Mouse (Mus musculus): ENCODE data around the gene Krt16. TPM values are rescaled to one million over a fixed set of nuclear protein-coding genes. Genes with fewer than 3 reads are reported as not detected.
"Not testable (repeated sequence)": the region's sequence is repeated elsewhere in the genome, so short reads cannot be mapped to it uniquely, and the experiment has no call there.

Gene Krt16
- polyA plus RNA-seq, 1 experiment from 2014 or later: not detected

DNA sequence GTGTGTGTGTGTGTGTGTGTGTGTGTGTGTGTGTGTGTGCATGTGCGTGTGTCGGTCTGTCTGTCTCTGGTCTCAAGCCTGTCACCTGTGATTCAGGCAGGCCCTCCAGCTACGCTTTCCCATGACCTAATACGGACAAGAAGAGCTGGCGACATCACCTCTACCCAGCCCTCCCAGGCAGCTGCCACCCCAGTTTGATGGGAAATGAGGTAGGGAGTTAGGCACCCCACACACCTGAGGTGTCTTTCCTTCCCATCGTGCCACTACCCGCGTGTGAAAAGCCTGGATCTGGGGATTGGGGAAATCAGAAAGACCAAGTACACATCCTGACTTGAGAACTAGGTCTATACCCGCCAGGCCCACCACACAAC is 12.5 kb upstream of the Krt16 start:
- DNase-seq (ENCODE audit: low spot score): no peak
- no peak for ATAC-seq (ENCODE audit: low FRiP score)
- Histone ChIP-seq H3K9ac (ENCODE audit: low read depth, low read length) (no peak overlapping the region), H3K4me1 (replicated peaks; ENCODE audit: control insufficient read depth, insufficient read depth, low read length) (no peaks in the 10 kb centered on the region), H3K36me3 (ENCODE audit: control insufficient read depth, insufficient read depth, low read length) (no peaks in the 10 kb centered on the region), H3K27me3 (ENCODE audit: control insufficient read depth, insufficient read depth, low read length) (no peaks in the 10 kb centered on the region), H3K4me3 (ENCODE audit: low read depth, low read length) (no peak overlapping the region), H3K27ac (ENCODE audit: low read depth, low read length) (no peak overlapping the region), H3K9me3 (ENCODE audit: control insufficient read depth, low read length) (no peaks in the 10 kb centered on the region), H3K4me2 (replicated peaks; ENCODE audit: low read depth, low read length) (no peak overlapping the region)
- 80% methylated on average over 9 of the region's 9 CpGs for WGBS

DNA sequence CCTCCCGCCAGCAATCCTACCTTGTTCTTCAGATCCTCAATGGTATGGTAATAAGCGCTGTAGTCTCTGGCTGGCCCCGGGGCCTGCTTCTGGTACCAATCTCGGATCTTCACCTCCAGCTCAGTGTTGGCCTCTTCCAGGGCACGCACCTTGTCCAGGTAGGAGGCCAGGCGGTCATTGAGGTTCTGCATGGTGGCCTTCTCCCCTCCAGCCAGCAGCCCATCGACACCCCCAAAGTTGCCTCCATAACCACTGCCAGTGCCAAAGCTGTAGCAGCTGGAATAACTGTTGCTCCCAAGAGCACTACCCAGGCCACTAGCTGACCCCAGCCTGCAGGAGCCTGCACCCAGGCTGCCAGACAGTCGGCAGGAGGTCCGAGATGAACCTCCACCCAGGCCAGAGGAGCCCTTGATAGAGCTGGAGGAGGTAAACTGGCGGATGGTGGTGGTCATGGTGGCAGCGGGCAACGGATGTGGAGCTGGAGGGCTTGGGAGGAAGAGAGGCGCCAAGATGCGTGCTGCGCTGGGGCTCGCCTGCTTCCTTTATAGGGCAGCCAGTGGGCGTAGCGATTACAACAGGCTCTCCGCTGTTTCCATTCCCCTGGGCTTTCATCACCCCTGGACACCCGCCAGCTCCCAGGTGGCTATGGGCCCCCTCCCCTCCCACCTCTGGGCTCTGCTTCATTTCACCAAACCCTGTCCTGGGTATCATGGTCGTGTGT is 12.0 kb upstream of the Krt16 start, which contains the start of gene Krt17:
Gene Krt17 (minus strand): TSS at position 516 of the 721 bp plus-strand sequence.
- no peaks in the 10 kb centered on the region for H3K27me3 ChIP-seq (ENCODE audit: control insufficient read depth, insufficient read depth, low read length)
- DNase-seq (ENCODE audit: low spot score) (no peak), ATAC-seq (ENCODE audit: low FRiP score) (no peak)
- no peaks in the 10 kb centered on the region for H3K9me3 ChIP-seq (ENCODE audit: control insufficient read depth, low read length)
- H3K4me3 ChIP-seq (ENCODE audit: low read depth, low read length): no peak within 1 kb of the TSS
- H3K9ac ChIP-seq (ENCODE audit: low read depth, low read length): no peak within 1 kb of the TSS
- H3K4me1 ChIP-seq (replicated peaks; ENCODE audit: control insufficient read depth, insufficient read depth, low read length): no peaks in the 10 kb centered on the region
- 74% methylated on average over 21 of the region's 21 CpGs for WGBS
- H3K36me3 ChIP-seq (ENCODE audit: control insufficient read depth, insufficient read depth, low read length): no peaks in the 10 kb centered on the region
- H3K27ac ChIP-seq (ENCODE audit: low read depth, low read length): no peak within 1 kb of the TSS
- no peak within 1 kb of the TSS for H3K4me2 ChIP-seq (replicated peaks; ENCODE audit: low read depth, low read length)

DNA sequence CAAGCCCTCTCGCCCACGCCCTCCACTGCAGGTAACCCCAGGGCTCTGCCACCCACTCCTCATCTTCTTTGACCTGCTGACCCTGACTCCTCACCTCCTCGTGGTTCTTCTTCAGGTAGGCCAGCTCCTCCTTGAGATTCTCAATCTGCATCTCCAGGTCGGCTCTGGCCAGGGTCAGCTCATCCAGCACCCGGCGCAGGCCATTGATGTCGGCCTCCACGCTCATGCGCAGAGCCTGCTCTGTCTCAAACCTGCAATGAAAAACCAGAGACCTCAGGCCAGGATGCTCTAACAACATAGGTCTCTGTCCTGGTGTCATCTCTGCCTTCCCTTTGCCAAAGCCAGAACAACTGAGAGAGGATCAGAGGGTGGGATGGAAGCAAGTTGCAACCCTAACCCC is 10.4 kb upstream of the Krt16 start:
- Histone ChIP-seq H3K36me3 (ENCODE audit: control insufficient read depth, insufficient read depth, low read length) (no peaks in the 10 kb centered on the region), H3K4me3 (ENCODE audit: low read depth, low read length) (no peak overlapping the region), H3K27me3 (ENCODE audit: control insufficient read depth, insufficient read depth, low read length) (no peaks in the 10 kb centered on the region), H3K9me3 (ENCODE audit: control insufficient read depth, low read length) (no peaks in the 10 kb centered on the region), H3K4me2 (replicated peaks; ENCODE audit: low read depth, low read length) (no peak overlapping the region), H3K27ac (ENCODE audit: low read depth, low read length) (no peak overlapping the region), H3K9ac (ENCODE audit: low read depth, low read length) (no peak overlapping the region), H3K4me1 (replicated peaks; ENCODE audit: control insufficient read depth, insufficient read depth, low read length) (no peaks in the 10 kb centered on the region)
- 86% methylated on average over 9 of the region's 9 CpGs for WGBS
- ATAC-seq (ENCODE audit: low FRiP score): no peak
- no peak for DNase-seq (ENCODE audit: low spot score)

DNA sequence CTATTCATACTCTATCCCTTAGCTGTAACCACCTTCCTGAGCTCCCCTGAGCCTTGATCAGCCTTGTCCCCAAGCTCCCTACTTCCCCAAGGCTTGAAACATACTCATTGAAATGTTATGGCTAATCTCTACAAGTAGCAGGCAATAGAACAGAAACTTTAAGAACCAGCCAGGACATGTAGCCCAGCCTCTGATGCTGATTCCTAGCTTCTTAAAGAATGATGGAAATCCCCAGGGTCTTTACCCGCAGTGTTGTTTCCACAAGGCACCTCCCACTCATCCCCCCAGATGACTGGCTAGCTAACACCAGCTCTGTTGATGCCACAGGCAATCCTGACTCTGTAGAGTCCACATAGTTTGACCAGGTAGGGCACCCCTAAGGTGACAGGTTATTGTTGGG is 9.3 kb upstream of the Krt16 start:
- H3K9me3 ChIP-seq (ENCODE audit: control insufficient read depth, low read length): no peaks in the 10 kb centered on the region
- H3K9ac ChIP-seq (ENCODE audit: low read depth, low read length): no peak overlapping the region
- H3K4me1 ChIP-seq (replicated peaks; ENCODE audit: control insufficient read depth, insufficient read depth, low read length): no peaks in the 10 kb centered on the region
- 83% methylated on average over 1 of the region's 1 CpGs for WGBS
- DNase-seq (ENCODE audit: low spot score): no peak
- H3K4me2 ChIP-seq (replicated peaks; ENCODE audit: low read depth, low read length): no peak overlapping the region
- no peak for ATAC-seq (ENCODE audit: low FRiP score)
- H3K27me3 ChIP-seq (ENCODE audit: control insufficient read depth, insufficient read depth, low read length): no peaks in the 10 kb centered on the region
- no peak overlapping the region for H3K27ac ChIP-seq (ENCODE audit: low read depth, low read length)
- H3K36me3 ChIP-seq (ENCODE audit: control insufficient read depth, insufficient read depth, low read length): no peaks in the 10 kb centered on the region
- H3K4me3 ChIP-seq (ENCODE audit: low read depth, low read length): no peak overlapping the region

DNA sequence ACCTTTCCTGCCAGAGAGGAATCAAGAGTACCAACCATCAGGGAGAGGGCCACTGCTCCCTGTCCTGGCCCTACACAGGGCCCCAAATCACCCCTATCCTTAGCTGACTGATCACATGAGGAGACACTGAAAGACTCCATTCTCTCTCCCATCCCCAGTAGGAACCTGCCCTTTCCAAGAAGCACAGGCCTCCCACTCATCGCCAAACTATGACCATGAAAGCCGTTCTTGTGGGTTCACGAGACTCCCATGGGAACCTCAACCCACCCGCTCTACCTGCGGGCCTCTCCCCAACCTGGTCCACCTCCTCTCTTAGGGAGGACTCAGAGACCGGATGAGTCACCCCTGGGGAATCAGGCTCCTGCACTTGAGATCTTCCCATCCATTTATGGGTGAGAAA is 6.8 kb upstream of the Krt16 start:
- Histone ChIP-seq H3K9ac (ENCODE audit: low read depth, low read length) (no peak overlapping the region), H3K4me2 (replicated peaks; ENCODE audit: low read depth, low read length) (no peak overlapping the region), H3K4me3 (ENCODE audit: low read depth, low read length) (no peak overlapping the region), H3K36me3 (ENCODE audit: control insufficient read depth, insufficient read depth, low read length) (no peaks in the 10 kb centered on the region), H3K27me3 (ENCODE audit: control insufficient read depth, insufficient read depth, low read length) (no peaks in the 10 kb centered on the region), H3K27ac (ENCODE audit: low read depth, low read length) (no peak overlapping the region), H3K9me3 (ENCODE audit: control insufficient read depth, low read length) (no peaks in the 10 kb centered on the region), H3K4me1 (replicated peaks; ENCODE audit: control insufficient read depth, insufficient read depth, low read length) (no peaks in the 10 kb centered on the region)
- DNase-seq (ENCODE audit: low spot score): no peak
- ATAC-seq (ENCODE audit: low FRiP score): no peak
- 88% methylated on average over 6 of the region's 6 CpGs for WGBS

DNA sequence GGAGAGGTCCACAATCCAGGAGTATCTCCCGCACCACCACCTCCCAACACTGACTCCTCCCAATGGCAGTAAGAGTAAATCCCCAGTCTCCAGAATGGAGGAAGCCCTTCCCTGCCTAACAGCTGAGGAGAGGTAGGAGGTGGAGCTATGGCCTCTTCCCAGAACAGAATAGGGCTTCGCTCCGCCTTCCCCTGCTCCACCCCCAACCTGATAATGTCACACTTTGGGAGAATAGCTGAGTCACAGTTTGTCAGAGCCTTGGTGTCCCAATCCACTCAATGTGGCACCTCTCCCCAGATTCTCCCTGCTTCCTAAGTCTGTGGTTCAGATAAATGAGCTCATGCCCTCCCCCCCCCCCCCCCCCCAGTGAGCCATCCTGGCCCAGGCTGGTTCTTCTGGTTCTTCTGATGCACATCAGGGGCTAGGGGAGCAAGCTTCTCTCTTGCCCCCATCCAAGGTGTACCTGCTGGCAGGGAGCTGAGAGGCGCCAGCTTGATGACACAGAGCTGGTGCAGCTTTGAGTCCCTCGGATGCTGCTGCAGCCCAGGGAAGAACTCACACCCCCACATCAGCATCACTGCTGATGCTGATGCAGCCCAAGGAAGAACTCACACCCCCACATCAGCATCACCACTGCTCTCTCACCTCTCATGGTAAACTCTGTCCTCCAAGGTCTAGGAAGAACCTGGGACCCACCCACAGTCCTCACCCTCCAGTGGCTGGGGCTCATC is 5.8 kb upstream of the Krt16 start:
- H3K9me3 ChIP-seq (ENCODE audit: control insufficient read depth, low read length): no peaks in the 10 kb centered on the region
- WGBS: 85% methylated on average over 5 of the region's 5 CpGs
- no peak overlapping the region for H3K4me3 ChIP-seq (ENCODE audit: low read depth, low read length)
- no peaks in the 10 kb centered on the region for H3K4me1 ChIP-seq (replicated peaks; ENCODE audit: control insufficient read depth, insufficient read depth, low read length)
- no peak overlapping the region for H3K4me2 ChIP-seq (replicated peaks; ENCODE audit: low read depth, low read length)
- no peak overlapping the region for H3K27ac ChIP-seq (ENCODE audit: low read depth, low read length)
- ATAC-seq (ENCODE audit: low FRiP score) (no peak), DNase-seq (ENCODE audit: low spot score) (no peak)
- no peaks in the 10 kb centered on the region for H3K27me3 ChIP-seq (ENCODE audit: control insufficient read depth, insufficient read depth, low read length)
- no peaks in the 10 kb centered on the region for H3K36me3 ChIP-seq (ENCODE audit: control insufficient read depth, insufficient read depth, low read length)
- no peak overlapping the region for H3K9ac ChIP-seq (ENCODE audit: low read depth, low read length)

DNA sequence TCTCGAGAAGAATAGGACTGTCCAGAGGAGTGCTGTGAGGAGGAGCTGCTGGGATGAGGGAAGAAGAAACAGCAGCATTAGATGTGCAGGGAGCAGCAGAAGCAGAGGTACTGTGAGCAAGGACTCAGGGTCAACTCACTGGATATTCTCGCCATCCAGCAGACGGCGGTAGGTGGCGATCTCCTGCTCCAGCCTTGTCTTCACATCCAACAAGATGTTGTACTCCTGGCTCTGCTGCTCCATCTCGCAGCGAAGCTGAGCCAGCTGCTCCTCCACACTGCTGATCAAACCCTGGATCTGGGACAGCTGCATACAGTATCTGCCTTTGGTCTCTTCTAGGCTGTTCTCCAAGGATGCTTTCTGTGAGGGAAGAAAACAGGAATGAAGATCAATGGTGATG is 2.2 kb downstream of the Krt16 start:
- H3K9me3 ChIP-seq (ENCODE audit: control insufficient read depth, low read length); DNase-seq (ENCODE audit: low spot score); H3K27me3 ChIP-seq (ENCODE audit: control insufficient read depth, insufficient read depth, low read length); H3K36me3 ChIP-seq (ENCODE audit: control insufficient read depth, insufficient read depth, low read length); H3K4me1 ChIP-seq (replicated peaks; ENCODE audit: control insufficient read depth, insufficient read depth, low read length); ATAC-seq (ENCODE audit: low FRiP score); H3K4me3 ChIP-seq (ENCODE audit: low read depth, low read length); H3K9ac ChIP-seq (ENCODE audit: low read depth, low read length); H3K27ac ChIP-seq (ENCODE audit: low read depth, low read length); H3K4me2 ChIP-seq (replicated peaks; ENCODE audit: low read depth, low read length): not testable (repeated sequence)
- WGBS: 73% methylated on average over 7 of the region's 7 CpGs

DNA sequence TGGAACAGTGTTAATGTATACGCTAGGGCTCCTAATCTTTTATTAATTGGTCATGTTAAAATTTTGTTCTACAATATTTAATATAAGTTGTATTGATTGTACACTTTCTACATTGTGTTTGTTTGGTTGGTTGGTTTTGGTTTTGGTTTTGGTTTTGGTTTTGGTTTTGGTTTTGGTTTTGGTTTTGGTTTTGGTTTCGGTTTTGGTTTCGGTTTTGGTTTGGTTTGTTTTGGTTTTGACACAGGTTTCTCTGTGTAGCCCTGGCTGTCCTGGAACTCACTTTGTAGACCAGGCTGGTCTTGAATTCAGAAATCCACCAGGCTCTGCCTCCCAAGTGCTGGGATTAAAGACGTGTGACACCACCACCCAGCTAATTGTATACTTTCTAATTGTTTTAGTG is 8.4 kb downstream of the Krt16 start:
- H3K4me1 ChIP-seq (replicated peaks; ENCODE audit: control insufficient read depth, insufficient read depth, low read length); DNase-seq (ENCODE audit: low spot score); H3K9me3 ChIP-seq (ENCODE audit: control insufficient read depth, low read length); H3K4me3 ChIP-seq (ENCODE audit: low read depth, low read length); ATAC-seq (ENCODE audit: low FRiP score); H3K4me2 ChIP-seq (replicated peaks; ENCODE audit: low read depth, low read length); H3K27me3 ChIP-seq (ENCODE audit: control insufficient read depth, insufficient read depth, low read length); H3K9ac ChIP-seq (ENCODE audit: low read depth, low read length); H3K36me3 ChIP-seq (ENCODE audit: control insufficient read depth, insufficient read depth, low read length); H3K27ac ChIP-seq (ENCODE audit: low read depth, low read length): not testable (repeated sequence)
- 85% methylated on average over 4 of the region's 4 CpGs for WGBS

DNA sequence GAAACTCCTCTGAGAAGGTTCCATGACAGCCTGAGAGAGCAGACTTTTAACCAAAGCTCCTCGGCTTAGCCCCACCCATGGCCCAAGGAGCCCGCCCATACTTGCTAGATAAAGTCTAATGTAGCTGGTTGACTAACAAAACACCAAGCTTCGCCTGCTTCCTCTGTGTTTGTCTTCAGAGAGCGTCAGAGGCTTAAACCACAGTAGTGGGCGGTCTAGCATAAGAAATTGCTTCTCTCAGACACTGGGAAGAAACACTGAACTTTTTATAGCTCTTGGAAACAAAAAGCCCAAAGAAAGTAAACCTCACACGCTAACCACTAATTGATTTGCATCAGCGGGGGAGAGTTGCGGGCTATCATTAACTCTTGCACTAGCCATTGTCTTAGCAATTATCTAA is 27.0 kb downstream of the Krt16 start:
- no peak overlapping the region for H3K27ac ChIP-seq (ENCODE audit: low read depth, low read length)
- ATAC-seq (ENCODE audit: low FRiP score): no peak
- no peaks in the 10 kb centered on the region for H3K4me1 ChIP-seq (replicated peaks; ENCODE audit: control insufficient read depth, insufficient read depth, low read length)
- WGBS: 67% methylated on average over 8 of the region's 8 CpGs
- no peaks in the 10 kb centered on the region for H3K9me3 ChIP-seq (ENCODE audit: control insufficient read depth, low read length)
- H3K4me3 ChIP-seq (ENCODE audit: low read depth, low read length): no peak overlapping the region
- H3K4me2 ChIP-seq (replicated peaks; ENCODE audit: low read depth, low read length): no peak overlapping the region
- H3K27me3 ChIP-seq (ENCODE audit: control insufficient read depth, insufficient read depth, low read length): no peaks in the 10 kb centered on the region
- no peak for DNase-seq (ENCODE audit: low spot score)
- no peak overlapping the region for H3K9ac ChIP-seq (ENCODE audit: low read depth, low read length)
- H3K36me3 ChIP-seq (ENCODE audit: control insufficient read depth, insufficient read depth, low read length): no peaks in the 10 kb centered on the region

Data from hindbrain, embryonic 11.5 days (tissue).